Mouse (Mus musculus) lung, postnatal 4 days (tissue): Measurements from ENCODE around the gene Gm47955.
"Not testable (repeated sequence)": the region's sequence is repeated elsewhere in the genome, so short reads cannot be mapped to it uniquely, and the experiment has no call there.

Experiments used
- DNase-seq, 2 experiments: peaks; one replicate each; pipeline ENCODE4 v3.0.0; 2021

Gene Gm47955

DNA sequence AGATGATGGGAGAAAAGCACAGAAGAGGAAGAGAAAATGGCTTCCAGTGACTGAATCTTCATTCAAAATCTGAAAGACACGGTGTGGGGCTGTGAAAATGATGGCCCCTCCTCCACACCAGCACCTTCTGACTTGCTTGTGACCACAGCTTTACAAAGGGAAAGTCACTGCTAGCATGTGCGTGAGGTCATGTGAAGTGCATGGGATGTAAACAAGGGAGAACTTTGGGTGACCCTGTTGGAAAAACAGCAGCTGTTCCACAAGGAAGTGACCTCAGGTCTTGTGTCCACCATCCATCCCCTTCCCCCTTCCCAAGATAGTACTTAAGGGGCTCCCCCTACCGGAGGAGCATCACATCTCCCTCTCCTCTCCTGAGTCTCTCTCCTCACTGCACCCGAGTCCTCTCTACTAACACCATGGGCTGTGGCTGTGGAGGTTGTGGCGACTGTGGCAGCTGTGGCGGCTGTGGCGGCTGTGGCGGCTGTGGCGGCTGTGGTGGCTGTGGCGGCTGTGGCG lies at the start of gene Gm47955:
Gene Gm47955, plus strand, starts transcription at position 417 of the 516 bp plus-strand sequence.
- DNase-seq = no peak

DNA sequence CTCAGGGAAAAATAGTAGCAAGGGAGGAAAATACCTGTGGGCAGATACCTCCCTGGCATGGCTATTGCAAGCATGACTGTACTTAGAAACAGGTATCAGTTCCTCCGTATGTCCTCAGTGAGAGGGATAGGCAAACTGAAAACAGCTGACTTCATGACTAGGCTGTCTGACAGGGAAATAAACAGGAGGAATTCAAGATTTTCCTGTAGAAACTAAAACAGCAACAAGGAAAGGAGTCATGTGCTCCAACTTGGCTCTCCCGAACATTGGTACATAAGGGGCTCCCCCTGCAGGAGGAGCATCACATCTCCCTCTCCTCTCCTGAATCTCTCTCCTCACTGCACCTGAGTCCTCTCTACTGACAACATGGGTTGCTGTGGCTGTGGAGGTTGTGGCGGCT lies 47.1 kb upstream of the Gm47955 start, which contains the start of gene A030005L19Rik:
Gene A030005L19Rik, plus strand, starts transcription at position 301 of the 400 bp plus-strand sequence.
- no peak for DNase-seq

DNA sequence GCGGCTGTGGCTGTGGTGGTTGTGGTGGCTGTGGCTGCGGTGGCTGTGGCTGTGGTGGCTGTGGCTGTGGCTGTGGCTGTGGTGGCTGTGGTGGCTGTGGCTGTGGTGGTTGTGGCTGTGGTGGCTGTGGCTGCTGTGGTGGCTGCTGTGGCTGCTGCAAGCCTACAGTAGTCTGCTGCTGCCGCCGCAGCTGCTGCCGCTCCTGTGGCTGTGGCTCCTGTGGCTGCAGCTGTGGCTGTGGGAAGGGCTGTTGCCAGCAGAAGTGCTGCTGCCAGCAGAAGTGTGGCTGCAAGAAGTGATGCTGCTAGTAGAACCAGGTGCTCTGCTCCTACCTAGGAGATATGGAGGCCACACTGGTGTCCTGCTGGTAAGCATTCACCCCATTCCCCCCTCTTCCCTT lies 46.7 kb upstream of the Gm47955 start:
- DNase-seq = not testable (repeated sequence)

- DNase-seq = peak; percentile 28 to 36
These were observed 35.4 kb upstream of the Gm47955 start, which contains the start of gene A030014E15Rik for GRCm38 (mm10) chr1:82924650-82925049. Gene A030014E15Rik (plus strand): TSS chr1:82924917.

- DNase-seq = not testable (repeated sequence)
These were observed 29.5 kb upstream of the Gm47955 start for GRCm38 (mm10) chr1:82930558-82930957.

DNA sequence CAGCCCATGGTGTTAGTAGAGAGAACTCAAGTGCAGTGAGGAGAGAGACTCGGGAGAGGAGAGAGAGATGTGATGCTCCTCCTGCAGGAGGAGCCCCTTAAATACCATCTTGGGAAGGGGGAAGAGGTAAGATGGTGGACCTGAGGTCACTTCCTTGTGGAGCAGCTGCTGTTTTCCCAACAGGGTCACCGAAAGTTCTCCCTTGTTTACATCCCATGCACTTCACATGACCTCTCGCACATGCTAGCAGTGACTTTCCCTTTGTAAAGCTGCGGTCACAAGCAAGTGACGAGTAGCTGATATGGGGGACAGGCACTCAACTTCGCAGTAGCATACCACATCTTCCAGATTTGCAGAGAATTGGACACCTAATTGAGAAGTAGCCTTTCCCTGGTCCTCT lies 28.8 kb upstream of the Gm47955 start, which contains the start of gene Gm6217:
Gene Gm6217, minus strand, starts transcription at position 74 of the 400 bp plus-strand sequence.
- DNase-seq = not testable (repeated sequence)

- no peak for DNase-seq
These were observed 21.4 kb upstream of the Gm47955 start for GRCm38 (mm10) chr1:82938666-82939065.

- DNase-seq = not testable (repeated sequence)
These were observed 17.6 kb upstream of the Gm47955 start for GRCm38 (mm10) chr1:82942505-82942904.

DNA sequence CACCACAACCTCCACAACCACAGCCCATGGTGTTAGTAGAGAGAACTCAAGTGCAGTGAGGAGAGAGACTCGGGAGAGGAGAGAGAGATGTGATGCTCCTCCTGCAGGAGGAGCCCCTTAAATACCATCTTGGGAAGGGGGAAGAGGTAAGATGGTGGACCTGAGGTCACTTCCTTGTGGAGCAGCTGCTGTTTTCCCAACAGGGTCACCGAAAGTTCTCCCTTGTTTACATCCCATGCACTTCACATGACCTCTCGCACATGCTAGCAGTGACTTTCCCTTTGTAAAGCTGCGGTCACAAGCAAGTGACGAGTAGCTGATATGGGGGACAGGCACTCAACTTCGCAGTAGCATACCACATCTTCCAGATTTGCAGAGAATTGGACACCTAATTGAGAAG lies 16.8 kb upstream of the Gm47955 start, which contains the start of gene A030003K21Rik:
Gene A030003K21Rik, minus strand, starts transcription at position 94 of the 400 bp plus-strand sequence.
- DNase-seq = not testable (repeated sequence)

- not testable (repeated sequence) for DNase-seq
These were observed 14.1 kb upstream of the Gm47955 start for GRCm38 (mm10) chr1:82946029-82946428.

- no peak for DNase-seq
These were observed 11.5 kb upstream of the Gm47955 start for GRCm38 (mm10) chr1:82948601-82949000.

DNA sequence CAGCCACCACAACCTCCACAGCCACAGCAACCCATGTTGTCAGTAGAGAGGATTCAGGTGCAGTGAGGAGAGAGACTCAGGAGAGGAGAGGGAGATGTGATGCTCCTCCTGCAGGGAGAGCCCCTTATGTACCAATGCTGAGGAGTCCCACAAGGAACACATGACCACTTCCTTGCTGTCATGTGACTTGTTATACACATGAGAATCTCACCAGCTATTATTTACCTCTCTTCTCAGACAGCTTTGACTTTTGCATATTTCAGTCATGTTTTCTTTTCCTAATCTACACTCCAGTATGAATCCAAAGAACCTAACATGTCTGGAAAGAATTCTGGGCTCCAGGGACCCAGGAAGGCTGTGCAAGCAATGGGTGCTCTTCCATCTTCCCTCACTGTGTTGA lies 4.2 kb upstream of the Gm47955 start, which contains the start of gene Gm7544:
Gene Gm7544, minus strand, starts transcription at position 101 of the 400 bp plus-strand sequence.
- DNase-seq = not testable (repeated sequence)

GRCm38 (mm10) chr1:82966413-82966812 lies 6.3 kb downstream of the Gm47955 start:
- no peak for DNase-seq

- peak; percentile 34 to 66 for DNase-seq
These were observed 12.0 kb downstream of the Gm47955 start for GRCm38 (mm10) chr1:82972046-82972445.

DNA sequence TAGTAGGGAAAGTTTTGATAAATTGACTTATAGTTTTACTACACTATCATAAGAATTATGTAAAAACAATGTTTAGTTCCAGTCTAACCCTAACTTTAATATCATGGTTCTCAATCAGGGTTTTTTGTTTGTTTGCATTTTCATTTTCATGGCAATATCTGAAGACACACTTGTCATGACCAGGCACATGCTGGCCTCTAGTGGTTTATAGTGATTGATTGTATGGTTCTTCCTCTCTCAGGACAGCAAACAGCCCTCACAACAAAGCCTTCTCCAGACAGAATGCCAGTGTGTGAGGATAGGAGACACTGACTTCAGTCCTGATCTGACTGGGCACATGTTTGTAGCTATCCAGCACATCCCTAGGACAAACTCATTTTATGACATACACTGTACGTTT lies 13.2 kb downstream of the Gm47955 start:
- peak in 1 of 2 experiments; percentile 22 for DNase-seq

DNA sequence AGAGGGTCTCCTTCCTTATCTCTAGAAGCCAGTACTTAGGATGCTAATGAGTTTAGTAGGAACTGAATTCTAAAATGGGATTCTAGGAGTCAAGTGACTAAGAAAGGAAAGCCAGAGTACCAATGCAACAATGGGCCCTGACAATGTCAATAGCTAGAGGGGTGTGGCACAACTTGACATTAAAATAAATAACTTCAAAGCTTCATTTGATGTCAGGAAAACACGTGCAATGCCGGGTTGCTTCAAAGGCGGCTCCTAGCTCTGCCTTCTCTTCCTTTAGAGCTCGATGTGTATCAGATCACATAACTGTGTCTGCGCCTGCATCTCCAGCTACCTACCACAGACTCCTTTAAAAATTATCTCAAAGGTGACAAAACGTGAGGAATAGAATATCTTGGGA lies 13.8 kb downstream of the Gm47955 start:
- peak; percentile 38 to 43 for DNase-seq

- peak; percentile 51 to 83 for DNase-seq
These were observed 14.3 kb downstream of the Gm47955 start for GRCm38 (mm10) chr1:82974342-82974741.

GRCm38 (mm10) chr1:82975750-82976149 lies 15.7 kb downstream of the Gm47955 start:
- DNase-seq = peak; percentile 37

DNA sequence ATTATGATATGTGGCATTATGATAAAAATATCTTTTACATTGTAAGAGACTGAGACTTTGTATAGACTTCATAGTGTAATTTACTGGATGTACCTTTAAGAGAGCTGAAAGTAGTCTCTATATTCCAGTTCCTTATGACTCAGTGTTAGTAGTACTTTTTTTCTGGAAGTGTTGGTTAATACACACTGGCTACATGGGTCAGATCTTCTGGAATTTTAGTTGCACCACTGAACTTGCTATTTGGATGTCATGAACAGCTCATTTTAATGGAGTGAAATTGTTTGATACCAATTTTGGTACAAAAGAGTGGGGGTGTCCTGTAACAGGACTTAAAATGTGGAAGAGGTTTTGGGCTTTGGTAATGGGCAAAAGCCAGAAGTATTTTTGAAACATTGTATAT lies 17.8 kb downstream of the Gm47955 start:
- DNase-seq = no peak

GRCm38 (mm10) chr1:82986738-82987137 lies 26.7 kb downstream of the Gm47955 start:
- no peak for DNase-seq

DNA sequence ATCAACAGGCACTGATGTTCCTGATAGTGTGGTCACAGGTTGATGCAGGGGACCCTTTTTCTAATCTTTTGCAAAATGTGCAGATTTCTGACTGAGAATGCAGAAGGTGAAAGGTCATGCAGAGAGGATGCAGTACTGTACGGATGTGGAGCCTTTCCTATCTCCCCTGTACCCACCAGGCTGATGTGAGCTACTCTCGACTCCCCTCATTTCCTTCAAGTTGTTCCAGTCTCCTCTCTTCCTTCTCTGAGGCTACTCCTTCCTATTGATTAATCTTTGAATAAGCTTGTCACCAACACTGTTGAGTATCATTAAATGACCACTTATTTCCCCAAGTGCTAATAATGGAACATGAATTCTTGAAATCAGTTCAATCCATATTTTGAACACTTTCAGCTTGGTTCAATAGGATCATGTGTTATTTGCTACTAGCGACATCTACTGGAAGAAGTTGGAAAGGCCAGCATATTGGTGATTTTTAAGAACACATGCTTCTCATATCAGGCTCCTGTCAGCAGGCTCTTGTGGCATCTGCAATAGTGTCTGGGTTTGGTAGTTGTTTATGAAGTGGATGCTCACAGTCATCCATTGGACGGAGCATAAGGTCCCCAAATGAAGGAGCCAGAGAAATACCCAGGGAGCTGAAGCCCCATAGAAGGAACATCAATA lies 27.6 kb downstream of the Gm47955 start:
- peak in 1 of 2 experiments; percentile 54 for DNase-seq

- DNase-seq = no peak
These were observed 31.0 kb downstream of the Gm47955 start for GRCm38 (mm10) chr1:82991062-82991461.

GRCm38 (mm10) chr1:82991596-82991995 lies 31.5 kb downstream of the Gm47955 start:
- no peak for DNase-seq

GRCm38 (mm10) chr1:82992093-82992492 lies 32.0 kb downstream of the Gm47955 start:
- no peak for DNase-seq
